Mouse (Mus musculus) left cerebral cortex, adult 2 months (tissue): ENCODE results near the gene Dtd1. TPM values are rescaled to one million over a fixed set of nuclear protein-coding genes. Genes with fewer than 3 reads are reported as not detected.

ENCODE experiments used
- DNase-seq, 2 experiments: peaks; one replicate each; pipeline ENCODE4 v3.0.0; 2021 to 2022; ENCODE audit warnings: low spot score in 2 of 2, mixed read lengths in 1 of 2; ENCODE audit errors: extremely low spot score in 1 of 2
- H3K27ac ChIP-seq: fragments of 200-600 bp; 2 replicates; pipeline ENCODE4 v1.8.1; 2022
- H3K4me3 ChIP-seq: fragments of 200-600 bp; 2 replicates; pipeline ENCODE4 v1.8.1; 2022
- CTCF ChIP-seq: fragments of 200-600 bp; IDR thresholded peaks from 2 replicates; pipeline ENCODE4 v1.8.1; 2022; ENCODE audit warnings: antibody characterized with exemption, mild to moderate bottlenecking, moderate library complexity
- intact Hi-C: fragments of 180-260 bp; cut with DNase I; formaldehyde crosslinking; loops from one replicate; pipeline ENCODE4 v1.15.1; 2025
- total RNA-seq, 2 experiments: library from RNA; stranded (reverse); gene quantifications; 2 replicates each; pipeline ENCODE4 v1.2.3; 2021

Dtd1 gene
- total RNA-seq, 2 experiments from 2014 or later, result 63.3 to 64.2 TPM

DNA sequence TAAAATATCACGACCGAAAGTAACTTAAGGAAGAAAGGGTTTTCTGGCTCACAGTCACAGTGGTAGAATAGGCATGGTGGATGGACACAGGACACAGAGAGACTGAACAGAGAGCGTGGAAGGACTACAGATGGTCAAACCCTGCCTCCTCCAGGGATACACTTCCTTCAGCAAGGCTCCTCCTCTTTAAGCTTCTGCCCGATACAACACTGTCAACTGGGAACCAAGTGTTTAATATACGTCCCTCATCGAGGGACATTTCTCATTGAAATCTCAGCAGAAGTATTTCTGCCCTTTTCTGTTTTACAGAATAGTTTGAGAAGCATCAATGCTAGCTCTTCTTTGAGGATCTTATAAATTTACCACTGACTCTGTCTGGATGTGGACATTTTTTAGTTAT is 14.3 kb downstream of the Dtd1 start:
- no peak overlapping the region for H3K27ac ChIP-seq
- no peak overlapping the region for H3K4me3 ChIP-seq
- no peak for DNase-seq
- intact Hi-C loops, result no loop called here
- no peak for TF ChIP-seq CTCF

DNA sequence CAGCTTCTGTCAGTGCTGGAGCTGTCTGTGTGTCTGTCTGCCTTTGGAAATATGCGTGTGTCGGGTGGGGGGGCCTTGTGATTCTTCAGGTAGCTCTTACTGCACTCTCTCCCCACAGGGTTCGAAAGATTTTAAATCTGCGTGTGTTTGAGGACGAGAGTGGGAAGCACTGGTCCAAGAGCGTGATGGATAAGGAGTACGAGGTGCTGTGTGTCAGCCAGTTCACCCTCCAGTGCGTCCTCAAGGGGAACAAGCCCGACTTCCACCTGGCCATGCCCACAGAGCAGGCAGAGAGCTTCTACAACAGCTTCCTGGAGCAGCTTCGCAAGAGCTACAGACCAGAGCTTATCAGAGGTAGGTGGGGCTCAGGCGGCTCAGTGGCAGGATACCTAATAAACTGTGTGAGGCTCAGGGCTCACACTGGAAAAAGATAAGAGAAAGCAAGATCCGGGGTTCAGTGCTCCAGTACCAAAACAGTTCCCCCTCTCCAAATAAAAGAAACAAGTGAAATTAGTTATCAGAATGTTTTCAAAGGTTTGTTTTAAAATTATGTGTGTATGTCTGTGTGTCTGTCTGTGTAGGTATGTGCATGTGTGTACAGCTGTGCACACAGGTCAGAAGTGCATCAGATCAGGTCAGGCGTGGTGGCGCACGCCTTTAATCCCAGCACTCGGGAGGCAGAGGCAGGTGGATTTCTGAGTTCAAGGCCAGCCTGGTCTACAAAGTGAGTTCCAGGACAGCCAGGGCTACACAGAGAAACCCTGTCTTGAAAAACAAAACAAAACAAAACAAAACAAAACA is 17.6 kb downstream of the Dtd1 start:
- DNase-seq, result no peak

DNA sequence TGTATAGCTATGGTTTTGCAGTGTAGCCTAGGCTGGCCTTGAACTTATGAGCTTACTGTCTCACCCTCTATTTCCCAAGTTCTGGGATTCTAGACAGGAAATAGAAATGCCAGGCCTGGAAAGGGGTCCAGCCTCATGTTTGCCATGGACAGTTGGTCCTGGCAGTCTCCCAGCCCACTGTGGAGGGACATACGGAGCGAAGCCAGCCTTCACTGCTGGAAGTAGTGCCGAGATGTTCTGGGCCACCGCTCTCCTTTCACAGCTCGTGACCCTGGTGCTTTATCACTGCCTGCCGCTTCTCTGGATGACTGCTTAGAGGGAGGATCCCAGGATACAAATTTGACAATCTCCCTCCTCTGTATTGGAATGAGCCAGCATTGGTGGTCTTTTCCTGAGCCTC is 21.8 kb downstream of the Dtd1 start:
- Histone ChIP-seq H3K27ac (no peak overlapping the region), H3K4me3 (no peak overlapping the region)
- intact Hi-C loops, result no loop called here
- TF ChIP-seq CTCF, result no peak
- no peak for DNase-seq

More for the DNA sequence above, 17.6 kb downstream of the Dtd1 start:
- intact Hi-C loops, result no loop called here
- TF ChIP-seq CTCF, result no peak
- Histone ChIP-seq H3K4me3 (no peak overlapping the region), H3K27ac (no peak overlapping the region)

DNA sequence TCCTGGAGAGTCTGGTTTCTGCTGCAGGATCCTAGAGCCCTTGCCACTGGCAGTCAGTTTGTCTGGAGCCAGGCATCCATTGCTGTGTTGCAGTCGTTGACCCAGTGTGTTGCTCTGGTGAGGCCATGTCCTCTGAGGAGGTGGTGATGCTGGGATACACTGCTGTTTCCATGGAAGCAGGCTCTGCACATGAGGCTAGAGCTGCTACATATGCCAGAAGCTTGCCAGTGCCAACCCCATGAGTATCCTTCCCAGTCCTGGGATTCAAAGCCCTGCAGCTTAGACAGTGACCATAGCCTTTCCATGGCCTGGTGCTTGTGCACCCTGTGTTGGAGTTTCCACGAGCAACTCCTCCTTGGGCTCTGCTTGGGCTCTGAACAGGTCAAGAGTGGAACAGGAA is 33.9 kb downstream of the Dtd1 start:
- Histone ChIP-seq H3K27ac (no peak overlapping the region), H3K4me3 (no peak overlapping the region)
- TF ChIP-seq CTCF, result no peak
- DNase-seq, result no peak
- intact Hi-C loops, result loop anchor here (10.0 kb wide), 1 partner anchor 661 kb away; no protein-coding TSS in a partner anchor

DNA sequence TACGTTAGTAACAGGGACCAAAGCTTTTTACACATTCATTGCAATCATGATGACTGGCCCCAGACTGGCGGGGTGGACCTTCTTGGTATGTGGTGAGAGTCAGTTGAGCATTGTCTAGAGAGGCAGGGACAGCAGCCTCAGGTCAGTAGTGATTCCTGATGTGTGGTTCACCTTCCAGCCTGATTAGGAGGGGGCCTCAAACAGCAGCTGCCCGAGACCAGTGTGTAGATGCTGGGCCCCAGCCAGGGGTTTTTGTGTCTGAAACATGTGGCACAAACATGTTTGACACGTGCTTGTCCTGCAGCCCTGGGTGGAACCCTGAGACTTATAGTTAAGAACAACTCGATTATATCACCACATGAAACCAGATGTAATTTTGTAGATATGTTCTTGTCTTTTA is 34.5 kb downstream of the Dtd1 start:
- DNase-seq, result no peak
- Histone ChIP-seq H3K27ac (no peak overlapping the region), H3K4me3 (no peak overlapping the region)
- TF ChIP-seq CTCF, result no peak
- intact Hi-C loops, result loop anchor here (10.0 kb wide), 1 partner anchor 661 kb away; no protein-coding TSS in a partner anchor

DNA sequence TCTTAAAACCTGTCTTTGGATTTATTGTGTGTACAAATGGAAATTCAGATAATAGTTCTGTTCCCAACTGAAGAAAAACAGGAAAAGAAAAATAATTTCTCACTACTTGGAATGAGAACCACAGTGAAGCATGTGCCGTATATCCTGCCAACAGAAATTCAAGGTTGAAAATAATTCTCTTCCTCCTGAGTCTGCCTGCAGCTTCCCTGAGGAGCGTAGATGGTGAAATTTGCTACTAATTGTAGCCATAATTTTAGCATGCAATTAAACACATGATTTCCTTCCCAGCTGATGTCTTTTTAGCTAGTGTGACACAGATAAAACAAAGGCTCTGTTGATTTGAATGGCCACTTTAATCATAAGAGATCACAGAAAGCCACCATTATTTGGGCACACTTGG is 35.0 kb downstream of the Dtd1 start:
- Histone ChIP-seq H3K4me3 (no peak overlapping the region), H3K27ac (no peak overlapping the region)
- no peak for TF ChIP-seq CTCF
- no peak for DNase-seq
- intact Hi-C loops, result loop anchor here (5.0 to 10.0 kb wide), 3 partner anchors 533 to 883 kb away; partner anchors contain the start of gene Slc24a3

DNA sequence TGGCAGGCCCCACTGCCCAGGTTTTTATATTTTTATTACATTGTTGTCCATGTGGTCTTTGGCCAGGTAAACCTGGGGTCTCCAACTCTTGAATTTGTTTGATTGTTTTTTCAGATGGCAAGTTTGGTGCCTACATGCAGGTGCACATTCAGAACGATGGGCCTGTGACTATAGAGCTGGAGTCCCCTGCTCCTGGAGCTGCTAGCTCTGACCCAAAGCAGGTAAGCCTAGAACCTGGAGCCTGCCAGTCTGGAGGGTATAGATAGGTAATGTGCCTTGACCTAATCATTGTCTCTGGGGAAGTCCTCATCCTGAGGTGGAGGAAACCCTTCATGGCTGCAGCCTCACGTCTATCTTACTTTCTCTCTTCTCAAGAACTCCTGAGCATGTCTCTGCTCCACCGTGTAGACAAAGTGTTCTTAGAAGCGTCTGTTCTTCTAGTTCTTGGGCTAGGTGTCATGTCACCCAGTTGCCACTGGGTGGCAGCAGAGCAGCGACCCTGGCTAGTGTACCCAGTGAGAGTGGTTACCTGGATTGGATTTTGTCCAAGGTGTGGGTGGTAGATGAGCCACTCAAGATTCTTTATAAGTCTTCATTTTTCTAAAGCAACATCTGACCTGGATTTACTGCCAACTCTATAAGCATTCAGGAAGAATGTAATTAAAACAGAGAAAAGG is 36.1 kb downstream of the Dtd1 start:
- intact Hi-C loops, result loop anchor here (1.0 to 10.0 kb wide), 5 partner anchors 233 to 952 kb away; partner anchors contain the start of gene Slc24a3
- Histone ChIP-seq H3K27ac (no peak overlapping the region), H3K4me3 (no peak overlapping the region)
- TF ChIP-seq CTCF, result peak; percentile 99
- peak; percentile 74 to 78 for DNase-seq

DNA sequence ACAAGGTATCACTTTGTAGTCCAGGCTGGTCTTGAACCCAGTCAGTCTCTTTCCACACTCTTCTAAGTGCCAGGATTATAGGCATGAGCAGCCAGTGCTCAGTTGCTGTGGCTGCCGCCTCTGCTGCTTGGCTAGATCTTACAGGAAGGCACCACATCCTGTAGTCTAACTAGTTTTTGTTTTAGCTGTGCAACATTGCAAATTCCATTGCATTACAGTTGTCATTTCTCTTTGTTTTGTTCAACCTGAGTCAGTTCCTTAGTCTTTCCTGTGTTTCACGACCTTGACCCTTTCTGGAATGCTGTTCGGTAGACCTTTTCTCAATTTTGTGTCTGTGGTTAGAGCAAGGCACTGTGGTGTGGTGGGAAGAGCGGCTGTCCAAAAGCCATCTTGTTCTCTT is 37.5 kb downstream of the Dtd1 start:
- no peak for DNase-seq
- no peak for TF ChIP-seq CTCF
- intact Hi-C loops, result loop anchor here (2.0 to 10.0 kb wide), 4 partner anchors 232 to 880 kb away; partner anchors contain the start of gene Slc24a3
- Histone ChIP-seq H3K27ac (no peak overlapping the region), H3K4me3 (no peak overlapping the region)

DNA sequence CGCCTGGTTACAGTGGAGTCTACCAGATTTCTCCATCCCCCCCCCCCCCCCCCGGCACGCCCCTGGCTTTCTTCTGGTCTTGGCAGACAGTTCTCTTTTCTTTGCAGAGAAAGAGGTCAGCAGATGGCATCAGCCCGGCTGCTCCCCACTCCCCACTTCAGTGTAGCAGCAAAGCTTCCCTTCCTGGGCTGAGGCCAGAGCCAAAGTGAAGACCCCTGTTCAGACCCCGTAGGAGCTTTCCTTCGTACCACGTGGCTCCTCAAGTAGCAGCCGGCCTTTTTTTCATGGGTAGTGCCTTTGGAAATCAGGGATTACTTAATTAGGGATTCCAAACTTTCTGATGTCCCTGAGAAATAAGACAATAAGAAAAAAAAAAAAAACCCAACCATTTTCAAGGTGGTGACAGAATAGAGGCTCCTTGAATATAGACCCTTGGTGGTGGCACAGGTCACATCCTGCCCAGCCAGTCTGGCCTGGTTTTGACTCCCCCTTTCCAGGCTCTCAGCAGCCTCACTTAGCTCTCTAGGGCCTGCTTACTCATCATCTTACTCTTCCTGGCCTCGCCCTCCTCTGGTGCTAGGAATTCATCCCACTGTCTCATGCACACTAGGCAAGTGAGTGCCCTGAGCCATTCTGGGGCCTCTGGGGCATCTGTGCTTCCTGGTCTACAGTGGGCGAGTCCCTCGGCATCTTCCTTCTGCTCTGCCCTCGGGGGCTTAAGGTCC is 38.1 kb downstream of the Dtd1 start:
- no peak for TF ChIP-seq CTCF
- intact Hi-C loops, result loop anchor here (2.0 to 10.0 kb wide), 4 partner anchors 231 to 879 kb away; partner anchors contain the start of gene Slc24a3
- no peak for DNase-seq
- Histone ChIP-seq H3K27ac (no peak overlapping the region), H3K4me3 (no peak overlapping the region)

DNA sequence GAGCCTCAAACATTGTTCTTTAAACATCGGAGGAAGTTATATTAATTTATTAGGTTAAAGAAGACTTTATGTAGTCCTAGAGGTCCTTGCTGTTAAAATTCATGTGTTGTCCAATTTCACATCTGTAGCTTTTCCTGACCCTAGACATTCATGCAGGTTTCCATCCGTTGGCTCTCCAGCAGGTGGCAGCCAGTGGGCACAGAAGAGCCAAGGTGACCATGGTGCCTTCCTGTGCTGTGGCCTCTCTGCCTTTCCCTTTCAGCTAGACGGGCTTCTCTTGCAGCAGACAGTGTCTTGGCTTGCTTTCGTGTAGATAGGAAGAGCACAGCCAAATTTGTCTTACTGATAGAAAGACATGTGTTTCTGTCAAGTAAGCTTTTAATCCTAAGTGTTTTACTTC is 39.0 kb downstream of the Dtd1 start:
- TF ChIP-seq CTCF, result peak; percentile 44
- DNase-seq, result no peak
- intact Hi-C loops, result loop anchor here (5.0 to 10.0 kb wide), 3 partner anchors 529 to 879 kb away; partner anchors contain the start of gene Slc24a3

DNA sequence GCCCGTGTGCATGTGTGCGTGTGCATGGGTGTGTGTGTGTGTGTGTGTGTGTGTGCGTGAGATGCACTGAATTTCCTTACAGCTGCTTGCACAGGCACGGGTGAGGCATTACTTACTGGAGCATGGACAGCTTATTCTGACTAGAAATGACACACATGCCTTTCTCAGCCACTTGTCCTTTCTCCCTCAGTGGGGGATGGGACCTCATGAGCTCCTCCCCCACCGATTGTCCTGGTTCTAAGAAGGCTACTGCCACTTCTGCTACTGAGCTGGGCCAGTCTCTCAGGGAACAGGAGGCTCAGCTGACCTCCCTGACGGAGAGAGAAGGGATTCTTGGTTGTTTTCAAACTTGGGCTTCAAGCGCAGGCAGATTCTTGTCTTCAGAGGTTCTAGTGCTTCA is 40.4 kb downstream of the Dtd1 start:
- intact Hi-C loops, result no loop called here
- no peak for DNase-seq
- no peak overlapping the region for H3K27ac ChIP-seq

More for the DNA sequence above, 39.0 kb downstream of the Dtd1 start:
- Histone ChIP-seq H3K4me3 (no peak overlapping the region), H3K27ac (no peak overlapping the region)

More for the DNA sequence above, 40.4 kb downstream of the Dtd1 start:
- H3K4me3 ChIP-seq, result no peak overlapping the region
- TF ChIP-seq CTCF, result no peak
